Mouse (Mus musculus): ENCODE measurements around the gene Skor1.

DNA sequence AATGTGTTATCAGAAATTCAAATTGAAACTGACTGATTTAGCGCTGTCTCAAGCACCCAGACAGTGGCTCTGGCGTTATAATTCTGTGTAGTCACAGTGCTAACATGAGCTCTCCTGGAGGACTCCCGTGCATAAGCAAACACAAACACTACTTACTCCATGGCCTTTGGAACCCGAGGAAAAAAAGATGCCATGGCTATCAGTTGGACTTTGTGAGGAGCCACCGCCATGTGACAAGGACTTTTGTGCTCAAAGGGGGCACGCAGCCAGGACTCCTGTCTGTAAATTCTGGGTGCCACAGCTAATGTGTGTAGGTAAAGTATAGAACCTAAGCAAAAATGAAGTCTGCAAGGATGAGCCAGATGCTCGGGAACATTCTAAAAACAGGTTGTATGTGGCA, 36.5 kb upstream of the Skor1 start:
- TF ChIP-seq CTCF (IDR thresholded peaks at IDR 0.05; ENCODE audit: insufficient read depth, low read length) (no peak), POLR2A (IDR thresholded peaks at IDR 0.05; ENCODE audit: borderline replicate concordance, extremely low read depth, low read depth, low read length) (no peak)
